Mouse (Mus musculus) retina, embryonic 14.5 days (tissue): ENCODE data around the gene Ptgs2.
A peak's percentile ranks its signal among the peaks of the same experiment; 100 is the strongest.

Source experiments
- DNase-seq: peaks from one replicate; pipeline ENCODE4 v3.0.0-alpha.2; 2015; ENCODE audit warnings: low spot score

The Ptgs2 gene

DNA sequence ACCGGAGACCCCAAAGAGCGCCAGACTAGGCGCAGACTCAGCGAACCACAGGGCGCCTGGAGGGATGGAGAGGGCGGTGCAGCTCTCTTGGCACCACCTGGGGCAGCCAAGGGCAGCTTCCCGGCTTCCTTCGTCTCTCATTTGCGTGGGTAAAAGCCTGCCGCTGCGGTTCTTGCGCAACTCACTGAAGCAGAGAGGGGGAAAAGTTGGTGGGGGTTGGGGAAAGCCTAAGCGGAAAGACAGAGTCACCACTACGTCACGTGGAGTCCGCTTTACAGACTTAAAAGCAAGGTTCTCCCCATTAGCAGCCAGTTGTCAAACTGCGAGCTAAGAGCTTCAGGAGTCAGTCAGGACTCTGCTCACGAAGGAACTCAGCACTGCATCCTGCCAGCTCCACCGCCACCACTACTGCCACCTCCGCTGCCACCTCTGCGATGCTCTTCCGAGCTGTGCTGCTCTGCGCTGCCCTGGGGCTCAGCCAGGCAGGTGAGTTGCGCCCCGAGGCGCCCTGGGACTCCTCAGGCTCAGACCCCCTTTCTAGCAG, at the start of gene Ptgs2:
Gene Ptgs2 (plus strand): TSS at position 242 of the 544 bp plus-strand sequence.
- DNase-seq: peak; percentile 63

GRCm38 (mm10) chr1:150050256-150050655, 49.6 kb upstream of the Ptgs2 start:
- no peak for DNase-seq

DNA sequence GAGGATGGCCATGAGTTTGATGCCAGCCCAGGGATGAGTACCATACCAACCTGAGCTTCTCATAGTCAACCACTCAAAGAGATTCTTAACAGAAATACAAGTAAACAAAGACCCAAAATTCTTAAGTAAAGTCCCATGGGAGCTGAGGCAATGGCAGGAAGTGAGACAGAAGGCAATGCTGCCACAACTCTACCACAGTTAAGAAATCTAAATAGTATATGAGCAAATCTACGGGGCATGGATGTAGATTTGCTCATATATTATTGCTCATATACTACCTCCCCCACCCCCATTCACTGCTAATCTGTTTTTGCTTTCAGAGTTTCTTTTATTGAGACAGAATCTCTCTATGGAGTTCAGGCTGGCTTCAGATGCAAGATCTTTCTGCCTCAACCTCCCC, 34.1 kb upstream of the Ptgs2 start:
- DNase-seq: no peak

DNA sequence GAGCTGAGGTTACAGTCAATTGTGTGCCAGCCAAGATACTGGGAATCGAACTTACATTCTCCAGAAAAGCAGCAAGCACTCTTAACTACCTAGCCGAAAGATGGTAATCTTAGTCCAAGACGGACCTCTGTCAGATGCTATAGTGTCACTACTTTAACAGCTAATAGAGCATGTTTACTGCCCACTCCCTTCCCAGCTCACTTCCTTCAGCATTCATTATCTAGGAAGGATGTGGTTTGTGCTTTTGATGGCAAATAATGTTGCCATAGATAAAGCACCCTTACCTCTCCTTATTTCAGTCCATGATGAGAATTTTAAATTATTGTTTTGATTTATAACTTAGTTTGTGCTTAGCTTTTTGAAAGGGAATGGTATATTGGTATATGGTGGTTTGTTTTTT, 27.0 kb upstream of the Ptgs2 start:
- no peak for DNase-seq

- no peak for DNase-seq
Observed at GRCm38 (mm10) chr1:150074609-150075008, 25.2 kb upstream of the Ptgs2 start.

DNA sequence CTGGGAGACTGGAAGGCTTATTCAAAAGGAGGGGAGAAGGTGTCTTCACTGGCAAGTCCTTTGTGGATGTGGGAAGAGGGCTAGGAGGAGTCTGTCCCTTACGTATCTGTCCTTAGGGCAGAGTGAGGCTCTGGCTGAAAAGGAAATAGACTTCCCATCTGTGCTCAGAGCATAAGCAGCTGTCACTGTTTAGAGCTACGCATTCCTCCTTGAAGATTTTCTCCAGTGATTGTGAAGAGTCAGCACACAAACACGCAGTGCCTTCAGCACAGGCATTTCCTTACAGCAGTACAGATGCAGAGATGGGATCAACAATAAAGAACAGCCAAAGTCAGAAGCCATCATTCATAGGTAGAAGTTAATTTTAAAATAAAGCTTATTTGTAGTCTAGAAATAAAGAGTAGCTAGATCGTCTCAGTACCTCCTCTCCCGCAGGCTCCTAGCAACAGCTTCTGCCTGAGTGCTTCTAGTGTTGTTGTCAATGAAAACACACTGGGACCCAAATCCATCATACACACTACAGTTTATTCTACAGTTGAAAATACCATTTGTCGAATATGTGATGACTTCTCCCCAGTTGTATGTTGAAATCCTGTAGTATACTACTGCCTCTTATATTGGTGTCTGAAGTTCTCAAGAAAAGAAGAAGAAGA, 10.7 kb upstream of the Ptgs2 start:
- DNase-seq: no peak

- DNase-seq: no peak
Observed at GRCm38 (mm10) chr1:150090229-150090628, 9.6 kb upstream of the Ptgs2 start.

DNA sequence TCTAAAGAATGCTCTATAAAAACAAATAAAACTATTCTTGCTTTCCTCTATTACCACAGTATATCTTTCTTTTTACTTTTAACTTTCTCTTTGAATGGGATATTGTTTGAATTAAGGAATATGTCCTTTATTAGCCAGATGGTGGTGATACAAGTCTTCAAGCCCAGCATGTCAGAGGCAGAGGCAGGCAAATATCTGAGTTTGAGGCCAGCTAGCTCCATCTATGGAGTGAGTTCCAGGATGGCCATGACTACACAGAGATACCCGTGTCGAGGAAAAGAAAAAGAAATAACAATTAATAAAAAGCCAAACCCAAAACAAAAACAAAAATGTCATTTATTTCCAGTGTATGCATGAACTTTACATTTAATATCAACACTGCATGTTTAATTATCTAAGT, 2.8 kb upstream of the Ptgs2 start:
- no peak for DNase-seq

DNA sequence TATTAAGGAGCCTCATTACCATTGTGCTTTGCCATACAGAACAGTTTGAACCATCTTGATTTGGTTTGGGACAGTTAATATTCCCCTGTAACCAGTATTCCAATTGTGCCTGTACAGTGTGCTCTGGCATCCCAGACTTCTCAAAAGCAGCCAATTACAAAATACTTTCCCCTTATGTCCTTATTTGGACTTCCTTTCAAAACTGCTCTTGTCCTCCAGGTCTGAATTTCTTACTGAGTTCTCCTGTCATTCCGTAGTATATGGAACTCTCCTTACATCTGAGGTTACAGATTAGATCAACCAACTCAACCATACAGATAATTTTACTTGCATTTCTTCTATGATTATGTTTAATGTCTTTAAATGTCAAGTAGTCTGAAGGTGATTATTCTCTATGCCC, 2.1 kb upstream of the Ptgs2 start:
- no peak for DNase-seq

- no peak for DNase-seq
Observed at GRCm38 (mm10) chr1:150099374-150099773, 457 bp upstream of the Ptgs2 start.

- no peak for DNase-seq
Observed at GRCm38 (mm10) chr1:150104228-150104720, 4.4 kb downstream of the Ptgs2 start.

DNA sequence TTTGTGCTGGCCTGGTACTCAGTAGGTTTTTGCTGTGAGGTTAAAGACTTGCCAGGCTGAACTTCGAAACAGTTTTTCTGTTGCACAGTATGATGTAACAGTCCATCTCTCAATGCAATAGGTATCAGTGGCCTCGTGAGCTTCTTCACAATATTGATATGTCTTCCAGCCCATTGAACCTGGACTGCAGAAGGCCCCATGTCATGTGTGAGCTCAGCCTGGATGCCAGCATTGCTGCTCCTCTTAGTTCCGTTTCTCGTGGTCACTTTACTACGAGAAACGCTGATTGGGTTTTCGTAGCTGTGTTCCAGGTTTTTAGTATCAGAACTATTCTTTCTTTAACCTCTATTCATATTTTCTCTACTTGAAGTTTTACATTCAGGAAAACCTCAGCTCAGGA, 6.9 kb downstream of the Ptgs2 start:
- no peak for DNase-seq

DNA sequence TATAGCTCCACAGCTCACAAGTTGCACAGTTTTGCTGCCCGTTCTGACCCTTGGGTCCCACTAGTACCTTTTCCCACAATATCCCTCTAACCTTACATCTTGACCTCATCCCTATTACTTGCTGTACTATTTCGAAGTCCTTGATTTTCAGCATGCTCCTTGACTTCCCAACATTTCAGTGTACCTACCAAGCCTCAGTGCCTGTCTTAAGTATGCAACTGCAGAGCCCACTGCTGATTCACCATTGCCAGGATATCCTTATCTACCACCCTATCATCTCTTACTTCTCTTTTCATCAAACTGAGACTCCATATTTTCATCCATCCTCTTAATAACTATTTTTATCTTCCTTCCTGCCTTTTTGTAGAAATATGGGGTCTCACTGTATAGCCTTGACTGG, 9.8 kb downstream of the Ptgs2 start:
- no peak for DNase-seq

DNA sequence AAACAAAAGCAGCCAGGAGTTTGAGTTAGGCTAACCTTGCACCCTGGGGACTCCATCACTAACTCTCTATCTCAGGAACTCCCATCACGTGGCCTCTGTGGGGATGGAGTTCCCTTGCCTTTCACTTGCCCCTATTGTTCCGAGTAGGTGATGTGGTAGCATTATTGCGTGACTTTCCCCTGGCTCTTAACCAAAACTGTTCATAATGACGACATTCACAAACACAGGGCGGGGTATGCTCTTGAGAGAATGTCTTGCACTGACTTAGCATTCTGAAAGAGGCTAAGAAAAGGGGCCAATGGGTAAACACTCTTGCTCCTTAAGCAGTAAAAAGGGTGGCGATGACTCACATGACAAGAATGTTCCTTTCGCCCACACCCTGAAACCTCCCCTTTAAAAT, 15.5 kb downstream of the Ptgs2 start:
- DNase-seq: no peak

DNA sequence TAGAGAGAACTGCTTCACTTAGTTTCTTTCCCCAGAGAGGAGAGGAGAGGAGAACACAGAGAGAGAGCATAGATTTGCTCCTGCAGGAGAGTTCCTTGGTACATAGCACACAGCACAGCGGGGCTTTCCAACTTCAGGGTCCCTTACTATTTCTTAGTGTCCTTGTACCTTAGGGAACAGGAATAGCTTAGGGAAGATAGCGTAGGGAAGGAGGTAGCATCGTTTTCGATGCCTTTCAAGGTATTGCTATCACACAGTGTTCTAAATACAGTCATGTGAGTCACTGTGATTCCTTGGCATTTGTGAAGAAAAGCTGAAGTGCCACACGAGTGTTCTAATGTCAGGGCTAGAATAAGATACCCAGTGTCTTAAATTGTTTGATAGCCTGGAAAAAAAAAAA, 18.5 kb downstream of the Ptgs2 start:
- no peak for DNase-seq

DNA sequence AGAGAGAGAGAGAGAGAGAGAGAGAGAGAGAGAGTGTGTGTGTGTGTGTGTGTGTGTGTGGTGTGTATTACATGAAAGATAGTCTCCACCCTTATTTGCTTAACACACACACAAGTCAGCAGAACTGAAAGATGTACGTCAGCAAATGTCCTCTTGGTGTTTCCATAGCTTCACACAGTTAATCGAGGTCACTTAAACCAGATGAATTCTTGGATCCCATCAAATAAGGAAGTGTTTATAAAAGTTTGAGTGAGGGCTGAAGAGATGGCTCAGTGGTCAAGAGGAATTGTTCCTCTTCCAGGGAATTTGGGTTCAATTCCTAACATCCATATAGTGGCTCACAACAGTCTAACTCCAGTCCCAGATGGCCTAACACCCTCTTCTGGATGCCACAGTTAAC, 25.7 kb downstream of the Ptgs2 start:
- no peak for DNase-seq

- no peak for DNase-seq
Observed at GRCm38 (mm10) chr1:150130070-150130469, 30.2 kb downstream of the Ptgs2 start.

DNA sequence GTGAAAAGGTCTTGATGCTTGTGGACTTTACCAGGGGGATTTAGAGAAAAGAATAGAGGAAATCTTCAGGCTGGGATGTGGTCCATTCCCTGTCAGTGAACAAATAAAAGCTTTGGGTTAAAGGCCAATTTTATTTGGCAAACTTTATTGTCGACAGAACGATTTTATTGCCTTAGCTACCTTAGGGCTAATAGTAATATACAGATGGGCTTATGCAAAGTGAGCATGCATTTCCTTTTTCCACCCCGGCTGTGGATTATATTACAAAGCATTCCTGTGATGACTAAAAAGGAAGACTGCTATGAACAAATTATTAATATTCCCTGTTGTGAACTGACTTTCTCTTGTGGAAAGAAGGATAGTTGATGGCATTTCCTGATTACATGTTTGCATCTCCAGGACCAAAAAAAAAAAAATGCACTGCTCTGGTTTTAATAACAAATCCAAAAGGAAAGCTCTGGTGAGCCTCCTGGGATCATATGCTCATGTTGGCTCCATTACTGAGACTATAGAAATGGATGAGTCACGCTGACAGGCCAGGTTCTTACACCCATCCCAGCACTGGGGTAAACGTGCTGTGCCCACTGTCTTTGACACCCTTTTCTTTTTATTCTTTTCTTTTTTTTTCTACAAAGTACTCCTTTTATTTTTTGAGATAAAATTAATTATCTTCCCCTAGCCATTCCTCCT, 30.9 kb downstream of the Ptgs2 start:
- no peak for DNase-seq

GRCm38 (mm10) chr1:150135350-150135749, 35.5 kb downstream of the Ptgs2 start:
- no peak for DNase-seq

DNA sequence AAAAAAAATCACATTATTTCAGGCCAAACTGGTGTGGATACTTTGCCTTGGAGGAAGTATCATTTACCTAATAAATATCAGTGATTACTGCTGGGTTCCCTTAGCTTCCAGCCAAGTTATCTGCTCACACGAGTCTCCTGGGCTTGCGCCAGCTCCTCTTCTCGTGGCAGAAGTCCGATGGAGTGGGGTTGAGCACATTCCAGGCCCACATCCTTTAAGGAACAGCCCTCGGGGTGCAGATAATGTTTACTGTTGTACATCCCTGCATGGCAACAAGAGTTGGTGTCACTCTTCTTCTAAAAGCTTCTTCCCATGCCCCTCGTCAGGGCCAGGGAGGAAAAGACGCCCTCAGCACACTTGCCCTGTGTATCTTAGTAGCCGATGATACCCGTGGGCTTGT, 39.9 kb downstream of the Ptgs2 start:
- no peak for DNase-seq

DNA sequence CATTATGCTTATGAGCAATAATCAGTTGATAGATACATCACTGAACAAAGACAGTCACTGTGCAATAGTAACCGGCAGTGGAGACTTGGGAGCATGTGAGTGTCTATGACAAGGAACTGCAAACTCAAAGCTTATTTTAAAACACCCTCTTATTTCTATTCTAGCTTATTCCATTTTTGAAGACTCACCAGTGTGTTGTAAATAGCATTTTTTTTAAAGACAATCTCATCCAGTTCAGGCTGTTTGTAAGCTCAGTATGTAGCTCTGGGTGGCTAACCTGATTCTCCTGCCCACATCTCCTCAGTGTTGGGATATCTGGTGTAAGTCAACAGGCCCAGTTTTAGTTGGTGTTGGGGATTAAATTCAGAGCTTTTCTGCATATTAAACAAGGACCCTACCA, 42.1 kb downstream of the Ptgs2 start:
- no peak for DNase-seq

- DNase-seq: no peak
Observed at GRCm38 (mm10) chr1:150143578-150143977, 43.7 kb downstream of the Ptgs2 start.

DNA sequence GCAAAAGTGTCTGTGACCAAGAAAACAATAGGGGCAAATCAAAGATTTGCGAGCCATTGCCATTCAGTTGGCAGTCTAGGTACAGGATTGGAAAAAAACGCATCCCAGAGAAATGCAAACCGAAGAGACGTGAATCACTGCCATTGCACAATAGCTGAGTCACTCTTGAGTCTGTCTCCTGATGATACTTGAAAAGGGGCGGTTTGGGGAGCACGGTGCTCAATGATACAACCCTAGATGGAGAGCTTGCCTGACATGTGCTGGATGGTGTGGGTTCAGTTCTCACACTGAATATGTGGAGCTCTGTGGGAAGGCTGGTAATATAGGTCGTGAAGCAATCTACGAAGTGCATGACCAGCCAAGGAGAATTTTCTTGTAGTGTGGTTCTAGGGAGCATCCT, 45.2 kb downstream of the Ptgs2 start:
- DNase-seq: no peak

DNA sequence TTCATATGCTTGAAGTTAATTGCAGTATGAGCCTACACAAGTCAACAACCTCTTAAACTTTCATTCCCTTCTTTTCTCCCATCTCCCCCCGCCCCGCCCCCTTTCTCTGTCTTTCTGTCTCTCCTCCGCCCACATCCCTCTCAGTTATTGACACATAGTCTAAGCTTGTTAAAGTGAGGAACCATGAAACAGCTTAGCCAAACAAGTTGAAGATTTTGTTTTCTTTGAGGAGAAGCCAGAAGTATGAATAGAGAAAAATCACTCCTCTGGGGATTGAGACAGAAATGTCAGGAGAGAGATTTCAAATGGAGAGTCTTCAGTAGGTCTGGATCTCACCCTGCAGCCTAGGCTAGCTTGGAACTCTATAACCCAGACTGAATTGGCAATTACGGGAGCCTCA, 47.4 kb downstream of the Ptgs2 start:
- DNase-seq: no peak
